Mouse (Mus musculus): ENCODE data around the gene Csrp2. TPM values are rescaled to one million over a fixed set of nuclear protein-coding genes. Genes with fewer than 3 reads are reported as not detected.

Csrp2 gene
- polyA plus RNA-seq, 1 experiment from 2014 or later = 432 TPM

DNA sequence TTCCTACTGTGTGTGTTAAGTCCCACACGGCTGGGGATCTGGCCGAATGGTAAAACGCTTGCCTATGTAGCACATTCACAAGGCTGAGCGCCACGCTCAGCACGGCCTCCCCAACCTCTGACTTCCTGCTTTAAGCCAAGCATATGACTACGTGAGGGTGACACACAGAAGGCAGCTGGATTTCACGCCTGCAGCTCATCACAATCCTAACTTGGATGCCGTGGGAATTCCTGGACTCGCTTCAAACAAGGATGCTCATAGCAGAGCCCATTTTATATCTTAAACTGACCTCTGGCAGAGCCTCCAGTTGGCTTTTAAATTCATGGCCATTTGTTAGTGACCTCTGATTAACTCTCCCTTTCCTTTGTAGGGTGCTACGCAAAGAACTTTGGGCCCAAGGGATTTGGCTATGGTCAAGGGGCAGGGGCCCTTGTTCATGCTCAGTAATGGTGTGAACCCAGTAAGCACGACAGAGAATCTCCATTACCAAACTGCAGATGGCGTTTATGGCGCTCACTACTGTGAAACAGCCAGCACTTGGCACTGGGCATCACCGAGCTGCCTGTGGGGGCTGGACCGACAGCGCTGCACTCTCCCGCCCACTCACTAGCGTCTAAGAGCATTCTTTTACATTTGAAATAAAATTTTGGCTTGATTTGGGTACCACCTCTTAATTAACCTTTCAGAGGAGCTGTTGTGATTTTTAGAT, 19.4 kb downstream of the Csrp2 start:
- H3K27ac ChIP-seq (ENCODE audit: low read length) = no peak overlapping the region
- no peaks in the 10 kb centered on the region for H3K27me3 ChIP-seq (ENCODE audit: control insufficient read depth, insufficient read depth, low read length)
- H3K4me3 ChIP-seq (ENCODE audit: low read length) = no peak overlapping the region
- ATAC-seq (replicated peaks; ENCODE audit: extremely low read depth, insufficient read depth, low FRiP score) = no peak
- H3K36me3 ChIP-seq (ENCODE audit: control insufficient read depth, insufficient read depth) = peaks cover 30% of the 10 kb centered on the region
- no peaks in the 10 kb centered on the region for H3K9me3 ChIP-seq (replicated peaks; ENCODE audit: control insufficient read depth, low read length)
- no peak overlapping the region for H3K9ac ChIP-seq (ENCODE audit: low read length)
- peaks cover 4% of the 10 kb centered on the region; the same call in 1 of the 2 replicates for H3K4me1 ChIP-seq (ENCODE audit: control insufficient read depth, insufficient read depth, low read length)
- 73% methylated on average over 19 of the region's 19 CpGs for WGBS
- H3K4me2 ChIP-seq (ENCODE audit: low read depth, low read length) = no peak overlapping the region

GRCm38 (mm10) chr10:110939717-110940116, 20.1 kb downstream of the Csrp2 start:
- no peak overlapping the region for H3K4me3 ChIP-seq (ENCODE audit: low read length)
- H3K27me3 ChIP-seq (ENCODE audit: control insufficient read depth, insufficient read depth, low read length) = no peaks in the 10 kb centered on the region
- no peak overlapping the region for H3K27ac ChIP-seq (ENCODE audit: low read length)
- no peak overlapping the region for H3K9ac ChIP-seq (ENCODE audit: low read length)
- H3K4me2 ChIP-seq (ENCODE audit: low read depth, low read length) = no peak overlapping the region
- WGBS = 69% methylated on average over 4 of the region's 4 CpGs
- no peak for ATAC-seq (replicated peaks; ENCODE audit: extremely low read depth, insufficient read depth, low FRiP score)
- H3K9me3 ChIP-seq (replicated peaks; ENCODE audit: control insufficient read depth, low read length) = no peaks in the 10 kb centered on the region
- peaks cover 33% of the 10 kb centered on the region for H3K36me3 ChIP-seq (ENCODE audit: control insufficient read depth, insufficient read depth)
- H3K4me1 ChIP-seq (ENCODE audit: control insufficient read depth, insufficient read depth, low read length) = peaks cover 4% of the 10 kb centered on the region; the same call in 1 of the 2 replicates

DNA sequence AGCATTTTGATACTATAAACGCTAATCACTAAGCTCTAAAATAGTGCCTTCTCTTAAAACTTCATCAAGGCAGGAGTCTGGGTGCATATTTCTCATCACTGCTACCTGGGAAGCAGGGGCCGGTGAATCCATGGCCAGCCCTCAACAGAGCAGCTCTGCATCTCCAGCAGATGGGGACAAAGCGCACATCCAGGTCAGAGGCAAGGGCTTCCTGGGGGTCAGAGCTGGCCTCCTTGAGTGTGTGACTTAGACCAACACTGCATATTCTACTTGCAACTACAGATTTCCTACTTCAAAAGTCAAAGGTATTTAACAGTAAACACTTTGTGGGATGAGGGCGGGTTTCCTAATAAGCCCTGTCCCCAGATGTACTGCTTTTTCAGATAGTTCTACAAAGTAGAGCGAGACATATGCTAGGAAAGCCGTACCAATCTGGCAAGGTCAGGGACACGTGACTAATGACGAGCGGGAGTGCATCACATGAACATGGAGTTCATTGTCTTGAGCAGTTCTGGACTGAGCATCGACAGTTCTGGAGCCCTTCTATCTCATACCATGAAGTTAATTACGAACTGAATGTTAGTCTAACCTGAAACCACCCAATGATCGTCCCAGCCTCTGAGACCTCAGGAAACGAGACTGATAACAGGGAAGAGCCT, 21.3 kb downstream of the Csrp2 start:
- WGBS = 78% methylated on average over 13 of the region's 13 CpGs
- peaks cover 33% of the 10 kb centered on the region for H3K36me3 ChIP-seq (ENCODE audit: control insufficient read depth, insufficient read depth)
- ATAC-seq (replicated peaks; ENCODE audit: extremely low read depth, insufficient read depth, low FRiP score) = no peak

DNA sequence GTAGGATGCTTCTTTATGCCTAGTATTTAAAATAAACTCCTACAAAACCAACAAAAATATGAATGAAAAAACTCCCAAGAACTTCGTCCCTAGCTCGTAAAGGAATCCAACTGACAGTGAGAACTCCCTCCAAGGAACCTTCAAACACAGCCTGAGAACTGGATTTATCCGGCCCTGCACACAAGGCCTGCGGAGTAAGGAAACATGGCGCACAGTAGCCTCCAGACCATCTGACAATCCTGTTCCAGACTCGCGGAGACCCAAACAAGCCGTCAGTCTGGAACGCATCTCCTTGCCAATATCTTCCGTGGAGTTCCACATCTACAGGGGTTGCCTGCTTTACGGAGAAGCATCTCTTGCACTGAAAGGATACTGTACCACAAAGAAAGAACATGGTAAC, 22.4 kb downstream of the Csrp2 start:
- 94% methylated on average over 11 of the region's 11 CpGs for WGBS

More for the DNA sequence above, 21.3 kb downstream of the Csrp2 start:
- Histone ChIP-seq H3K27ac (ENCODE audit: low read length) (no peak overlapping the region), H3K4me1 (ENCODE audit: control insufficient read depth, insufficient read depth, low read length) (no peaks in the 10 kb centered on the region), H3K4me2 (ENCODE audit: low read depth, low read length) (no peak overlapping the region), H3K9ac (ENCODE audit: low read length) (no peak overlapping the region), H3K27me3 (ENCODE audit: control insufficient read depth, insufficient read depth, low read length) (no peaks in the 10 kb centered on the region), H3K9me3 (replicated peaks; ENCODE audit: control insufficient read depth, low read length) (no peaks in the 10 kb centered on the region), H3K4me3 (ENCODE audit: low read length) (no peak overlapping the region)

GRCm38 (mm10) chr10:110942806-110943205, 23.2 kb downstream of the Csrp2 start:
- Histone ChIP-seq H3K27ac (ENCODE audit: low read length) (no peak overlapping the region), H3K36me3 (ENCODE audit: control insufficient read depth, insufficient read depth) (peaks cover 37% of the 10 kb centered on the region), H3K4me3 (ENCODE audit: low read length) (no peak overlapping the region), H3K4me1 (ENCODE audit: control insufficient read depth, insufficient read depth, low read length) (no peaks in the 10 kb centered on the region), H3K9me3 (replicated peaks; ENCODE audit: control insufficient read depth, low read length) (no peaks in the 10 kb centered on the region), H3K27me3 (ENCODE audit: control insufficient read depth, insufficient read depth, low read length) (no peaks in the 10 kb centered on the region), H3K9ac (ENCODE audit: low read length) (no peak overlapping the region), H3K4me2 (ENCODE audit: low read depth, low read length) (no peak overlapping the region)
- 74% methylated on average over 9 of the region's 9 CpGs for WGBS
- no peak for ATAC-seq (replicated peaks; ENCODE audit: extremely low read depth, insufficient read depth, low FRiP score)

More for the DNA sequence above, 22.4 kb downstream of the Csrp2 start:
- H3K4me3 ChIP-seq (ENCODE audit: low read length) = no peak overlapping the region
- peaks cover 33% of the 10 kb centered on the region for H3K36me3 ChIP-seq (ENCODE audit: control insufficient read depth, insufficient read depth)
- no peaks in the 10 kb centered on the region for H3K27me3 ChIP-seq (ENCODE audit: control insufficient read depth, insufficient read depth, low read length)
- no peak overlapping the region for H3K27ac ChIP-seq (ENCODE audit: low read length)
- ATAC-seq (replicated peaks; ENCODE audit: extremely low read depth, insufficient read depth, low FRiP score) = no peak
- H3K4me1 ChIP-seq (ENCODE audit: control insufficient read depth, insufficient read depth, low read length) = no peaks in the 10 kb centered on the region
- H3K9ac ChIP-seq (ENCODE audit: low read length) = no peak overlapping the region
- H3K4me2 ChIP-seq (ENCODE audit: low read depth, low read length) = no peak overlapping the region
- no peaks in the 10 kb centered on the region for H3K9me3 ChIP-seq (replicated peaks; ENCODE audit: control insufficient read depth, low read length)

GRCm38 (mm10) chr10:110944175-110944574, 24.6 kb downstream of the Csrp2 start:
- WGBS = 87% methylated on average over 11 of the region's 11 CpGs
- Histone ChIP-seq H3K27me3 (ENCODE audit: control insufficient read depth, insufficient read depth, low read length) (no peaks in the 10 kb centered on the region), H3K9ac (ENCODE audit: low read length) (no peak overlapping the region), H3K9me3 (replicated peaks; ENCODE audit: control insufficient read depth, low read length) (no peaks in the 10 kb centered on the region), H3K4me3 (ENCODE audit: low read length) (no peak overlapping the region), H3K4me1 (ENCODE audit: control insufficient read depth, insufficient read depth, low read length) (no peaks in the 10 kb centered on the region), H3K4me2 (ENCODE audit: low read depth, low read length) (no peak overlapping the region), H3K27ac (ENCODE audit: low read length) (no peak overlapping the region), H3K36me3 (ENCODE audit: control insufficient read depth, insufficient read depth) (peaks cover 33% of the 10 kb centered on the region)
- no peak for ATAC-seq (replicated peaks; ENCODE audit: extremely low read depth, insufficient read depth, low FRiP score)

GRCm38 (mm10) chr10:110945966-110946365, 26.4 kb downstream of the Csrp2 start:
- 66% methylated on average over 12 of the region's 12 CpGs for WGBS
- H3K27ac ChIP-seq (ENCODE audit: low read length) = no peak overlapping the region
- no peaks in the 10 kb centered on the region for H3K27me3 ChIP-seq (ENCODE audit: control insufficient read depth, insufficient read depth, low read length)
- H3K9ac ChIP-seq (ENCODE audit: low read length) = no peak overlapping the region
- peaks cover 33% of the 10 kb centered on the region for H3K36me3 ChIP-seq (ENCODE audit: control insufficient read depth, insufficient read depth)
- no peak overlapping the region for H3K4me3 ChIP-seq (ENCODE audit: low read length)
- no peak overlapping the region for H3K4me2 ChIP-seq (ENCODE audit: low read depth, low read length)
- no peaks in the 10 kb centered on the region for H3K4me1 ChIP-seq (ENCODE audit: control insufficient read depth, insufficient read depth, low read length)
- no peaks in the 10 kb centered on the region for H3K9me3 ChIP-seq (replicated peaks; ENCODE audit: control insufficient read depth, low read length)
- no peak for ATAC-seq (replicated peaks; ENCODE audit: extremely low read depth, insufficient read depth, low FRiP score)

- Histone ChIP-seq H3K27ac (ENCODE audit: low read length) (no peak overlapping the region), H3K9ac (ENCODE audit: low read length) (no peak overlapping the region), H3K9me3 (replicated peaks; ENCODE audit: control insufficient read depth, low read length) (no peaks in the 10 kb centered on the region), H3K4me3 (ENCODE audit: low read length) (no peak overlapping the region), H3K4me2 (ENCODE audit: low read depth, low read length) (no peak overlapping the region), H3K27me3 (ENCODE audit: control insufficient read depth, insufficient read depth, low read length) (no peaks in the 10 kb centered on the region), H3K36me3 (ENCODE audit: control insufficient read depth, insufficient read depth) (peaks cover 28% of the 10 kb centered on the region), H3K4me1 (ENCODE audit: control insufficient read depth, insufficient read depth, low read length) (peaks cover 3% of the 10 kb centered on the region)
- 67% methylated on average over 4 of the region's 4 CpGs for WGBS
- no peak for ATAC-seq (replicated peaks; ENCODE audit: extremely low read depth, insufficient read depth, low FRiP score)
Observed at GRCm38 (mm10) chr10:110947574-110947973, 28.0 kb downstream of the Csrp2 start.

DNA sequence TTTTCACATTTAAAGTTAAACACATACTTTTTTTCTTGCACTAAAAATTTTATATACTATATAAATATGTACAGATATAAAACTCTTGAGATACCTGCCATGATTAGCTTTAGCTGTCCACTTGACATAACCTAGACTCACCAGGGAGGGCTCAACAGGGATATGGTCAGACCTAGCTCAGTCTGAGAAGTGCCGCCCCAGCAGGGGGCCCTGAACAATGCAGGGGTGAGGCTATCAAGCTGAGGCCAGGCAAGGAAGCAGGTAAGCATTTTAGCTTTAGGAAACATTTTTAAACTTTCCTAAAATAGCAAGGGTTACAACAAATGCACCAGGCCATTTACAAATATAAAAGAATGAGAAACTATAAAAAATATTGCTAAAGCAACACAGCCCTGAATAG, 31.5 kb downstream of the Csrp2 start:
- H3K9ac ChIP-seq (ENCODE audit: low read length) = no peak overlapping the region
- H3K4me2 ChIP-seq (ENCODE audit: low read depth, low read length) = no peak overlapping the region
- H3K36me3 ChIP-seq (ENCODE audit: control insufficient read depth, insufficient read depth) = peaks cover 21% of the 10 kb centered on the region
- H3K27ac ChIP-seq (ENCODE audit: low read length) = no peak overlapping the region
- H3K4me3 ChIP-seq (ENCODE audit: low read length) = no peak overlapping the region
- H3K27me3 ChIP-seq (ENCODE audit: control insufficient read depth, insufficient read depth, low read length) = no peaks in the 10 kb centered on the region
- no peaks in the 10 kb centered on the region for H3K9me3 ChIP-seq (replicated peaks; ENCODE audit: control insufficient read depth, low read length)
- whole genome bisulfite sequencing = 65% methylated on average over 1 of the region's 1 CpGs
- no peak for ATAC-seq (replicated peaks; ENCODE audit: extremely low read depth, insufficient read depth, low FRiP score)
- H3K4me1 ChIP-seq (ENCODE audit: control insufficient read depth, insufficient read depth, low read length) = peaks cover 11% of the 10 kb centered on the region

All from heart, embryonic 16.5 days (tissue).